Mouse (Mus musculus): ENCODE data around the gene Fam189a2. TPM values are rescaled to one million over a fixed set of nuclear protein-coding genes. Genes with fewer than 3 reads are reported as not detected.
A peak's percentile ranks its signal among the peaks of the same experiment; 100 is the strongest.

The Fam189a2 gene
- polyA plus RNA-seq, 1 experiment from 2014 or later: 1.4 TPM

DNA sequence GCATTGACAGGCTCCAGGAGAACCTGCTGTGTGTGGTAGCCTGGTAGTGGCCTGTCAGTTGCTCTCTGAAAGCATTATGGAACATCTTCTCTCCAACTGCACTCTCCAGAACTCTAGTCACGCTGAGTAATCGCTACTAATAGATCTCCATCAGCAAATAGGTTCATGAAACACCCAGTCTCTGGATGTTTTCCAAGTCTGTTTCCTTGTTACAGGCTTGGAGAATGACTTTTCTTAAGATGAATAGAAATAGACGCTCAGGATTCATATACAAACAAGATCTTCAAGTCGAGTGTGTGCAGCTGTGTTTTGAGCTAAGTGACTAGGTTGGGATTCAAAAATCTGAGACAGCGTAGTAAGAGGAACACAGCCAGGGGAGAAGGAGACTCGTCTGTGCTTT lies 106.8 kb downstream of the Fam189a2 start:
- no peak overlapping the region for H3K4me3 ChIP-seq (ENCODE audit: low read depth, low read length)
- no peaks in the 10 kb centered on the region for H3K36me3 ChIP-seq (ENCODE audit: control insufficient read depth, insufficient read depth, low read length)
- no peak overlapping the region for H3K9ac ChIP-seq (ENCODE audit: low read length)
- H3K9me3 ChIP-seq (ENCODE audit: control insufficient read depth, low read length): no peaks in the 10 kb centered on the region
- H3K4me2 ChIP-seq (ENCODE audit: low read length): no peak overlapping the region
- WGBS: 50% methylated on average over 6 of the region's 6 CpGs
- no peak overlapping the region for H3K27ac ChIP-seq (ENCODE audit: low read depth)
- ATAC-seq (replicated peaks; ENCODE audit: low FRiP score, low TSS enrichment, low read depth) (no peak), DNase-seq (ENCODE audit: low spot score) (peak; percentile 58)
- H3K27me3 ChIP-seq (replicated peaks; ENCODE audit: control insufficient read depth, insufficient read depth, low read length): no peaks in the 10 kb centered on the region
- H3K4me1 ChIP-seq (replicated peaks; ENCODE audit: control insufficient read depth, insufficient read depth, low read length): 0 out of 2 replicates have a peak, but pooled peaks cover 2% of the 10 kb centered on the region

Other genes with a start within 250 kb of the Fam189a2 start
- 38.0 and 41.9 TPM in 2 replicates for gene Tjp2, start 194.0 kb upstream of the Fam189a2 start, polyA plus RNA-seq (2014; fragmentation: Nextera tagmentation; extraction: Ambion mirVana)
- 46.5 and 51.9 TPM in 2 replicates for gene Fxn, start 249.6 kb upstream of the Fam189a2 start, polyA plus RNA-seq (2014; fragmentation: Nextera tagmentation; extraction: Ambion mirVana)

All from intestine, embryonic 14.5 days (tissue).